13 mouse cellular contexts compared by ENCODE assay signal in genomic region chr1:187606271-187607040, GRCm38 (mm10). TPM values are rescaled to one million over a fixed set of nuclear protein-coding genes. Genes with fewer than 3 reads are reported as not detected.
DNase-seq lines count a peak whose midpoint lies in the region; ATAC-seq lines count a peak whose summit lies in the region.
"Had no signal": no experiment of that assay in that cellular context is flagged by ENCODE, and none has a peak within 500 bp of the region (broad histone marks: within the 10 kb centered on the region; RNA-seq: fewer than 3 reads in every experiment).

No protein-coding gene starts in this region.

- no peaks in the 10 kb centered on the region for H3K9me3 ChIP-seq in heart, embryonic 12.5 days (replicated peaks)
- H3K9me3 ChIP-seq in midbrain, embryonic 11.5 days (ENCODE audit: control insufficient read depth, low read length) = no peaks in the 10 kb centered on the region

- H3K27me3 ChIP-seq in heart, embryonic 12.5 days (replicated peaks) = peaks cover 33% of the 10 kb centered on the region
- H3K27me3 ChIP-seq in midbrain, embryonic 11.5 days (ENCODE audit: control insufficient read depth, insufficient read depth, low read length) = peaks cover 79% of the 10 kb centered on the region

- no peak overlapping the region for H3K9ac ChIP-seq in heart, embryonic 12.5 days
- no peak overlapping the region for H3K9ac ChIP-seq in midbrain, embryonic 11.5 days (ENCODE audit: low read length)

- peak overlapping the region; percentile 42 for H3K4me3 ChIP-seq in heart, embryonic 12.5 days
- H3K4me3 ChIP-seq in midbrain, embryonic 11.5 days (ENCODE audit: low read depth, low read length) = no peak overlapping the region
- H3K4me3 ChIP-seq: myocyte had no signal

- peak overlapping the region; percentile 84 for H3K4me2 ChIP-seq in heart, embryonic 12.5 days
- H3K4me2 ChIP-seq in midbrain, embryonic 11.5 days = no peak overlapping the region

- H3K36me3 ChIP-seq in heart, embryonic 12.5 days = no peaks in the 10 kb centered on the region
- H3K36me3 ChIP-seq in midbrain, embryonic 11.5 days (ENCODE audit: control insufficient read depth, insufficient read depth, low read length) = no peaks in the 10 kb centered on the region

- no peak overlapping the region for H3K27ac ChIP-seq in heart, embryonic 12.5 days (ENCODE audit: poor library complexity, severe bottlenecking)
- H3K27ac ChIP-seq in midbrain, embryonic 11.5 days (ENCODE audit: low read depth, low read length) = no peak overlapping the region
- H3K27ac ChIP-seq: stomach, postnatal 0 days had no signal

- intact Hi-C loops in heart, postnatal 14 days (cut with DNase I) = loop anchor here (5.0 kb wide), 1 partner anchor 371 kb away; no protein-coding TSS in a partner anchor

- peaks cover 54% of the 10 kb centered on the region for H3K4me1 ChIP-seq in heart, embryonic 12.5 days (replicated peaks)
- H3K4me1 ChIP-seq in midbrain, embryonic 11.5 days (ENCODE audit: control insufficient read depth, insufficient read depth, low read length) = peaks cover 32% of the 10 kb centered on the region

- WGBS in heart, embryonic 12.5 days = 10% methylated on average over 23 of the region's 23 CpGs
- 1% methylated on average over 23 of the region's 23 CpGs for WGBS in midbrain, embryonic 11.5 days

- DNase-seq in heart, postnatal 14 days = no peak
- peak; percentile 11 for DNase-seq in embryo, embryonic 11 days
- DNase-seq in forelimb bud, embryonic 11.5 days (ENCODE audit: low read depth, low spot score) = peak; percentile 6
- DNase-seq in midbrain, embryonic 11.5 days (ENCODE audit: low spot score, missing footprints) = peak; percentile 95
- no peak for DNase-seq in thymus, postnatal 25 days
- DNase-seq in thymus, postnatal 10 days (ENCODE audit: low spot score in 2 of 2) = no peak
- no peak for DNase-seq in thymus, postnatal 36 days
- DNase-seq: adrenal gland, adult 2 months; layer of hippocampus, postnatal 36 days had no signal

- ATAC-seq in heart, embryonic 12.5 days (ENCODE audit: insufficient number of reproducible peaks, low FRiP score) = no peak
- ATAC-seq in midbrain, embryonic 11.5 days (ENCODE audit: low FRiP score) = no peak

RNA-seq across cellular contexts. Expression of gene Esrrg, which starts 2.1 kb away (rescaled TPM):
- polyA plus RNA-seq in heart, embryonic 12.5 days (2016; fragmentation: Nextera tagmentation; extraction: Ambion mirVana) = 33.3 and 39.3 TPM in 2 replicates
- total RNA-seq in heart, postnatal 14 days (2021) = 10 to 100 TPM; 35.6 to 36.4 TPM
- polyA plus RNA-seq in midbrain, embryonic 11.5 days (2014; fragmentation: Nextera tagmentation; extraction: Ambion mirVana) = 5.9 and 7.5 TPM in 2 replicates
- polyA plus RNA-seq: C2C12 had no signal

Comparison
In these comparisons a context has a peak if more than half of its experiments do, and no peak if none do; other contexts are left out.
1. DNase-seq: peak in embryo, embryonic 11 days (single experiment), forelimb bud, embryonic 11.5 days (single experiment) and midbrain, embryonic 11.5 days (single experiment); none in heart, postnatal 14 days (0 of 2), thymus, postnatal 25 days (single experiment), thymus, postnatal 10 days (0 of 2) and thymus, postnatal 36 days (0 of 2).